Mouse (Mus musculus) layer of hippocampus, postnatal 25 days (tissue): ENCODE results near the gene Snx8. TPM values are rescaled to one million over a fixed set of nuclear protein-coding genes. Genes with fewer than 3 reads are reported as not detected.

Source experiments
- DNase-seq, 2 experiments: peaks; one replicate each; pipeline ENCODE4 v3.0.0; 2022; ENCODE audit warnings: mixed read lengths in 2 of 2, low spot score in 1 of 2; ENCODE audit errors: extremely low spot score in 1 of 2
- total RNA-seq, 2 experiments: library from RNA; stranded (reverse); gene quantifications; 2 replicates each; pipeline ENCODE4 v1.2.3; 2021

Gene Snx8
- 10 to 100 TPM; 11.9 to 13.1 TPM for total RNA-seq

GRCm38 (mm10) chr5:140388588-140389576 lies at the start of gene Snx8:
Snx8 (minus strand) TSS chr5:140389262.
- peak; percentile 61 to 74 for DNase-seq

- DNase-seq, result no peak
Observed at GRCm38 (mm10) chr5:140425016-140425783, 36.1 kb upstream of the Snx8 start.

GRCm38 (mm10) chr5:140420616-140421015 lies 31.6 kb upstream of the Snx8 start:
- no peak for DNase-seq

DNA sequence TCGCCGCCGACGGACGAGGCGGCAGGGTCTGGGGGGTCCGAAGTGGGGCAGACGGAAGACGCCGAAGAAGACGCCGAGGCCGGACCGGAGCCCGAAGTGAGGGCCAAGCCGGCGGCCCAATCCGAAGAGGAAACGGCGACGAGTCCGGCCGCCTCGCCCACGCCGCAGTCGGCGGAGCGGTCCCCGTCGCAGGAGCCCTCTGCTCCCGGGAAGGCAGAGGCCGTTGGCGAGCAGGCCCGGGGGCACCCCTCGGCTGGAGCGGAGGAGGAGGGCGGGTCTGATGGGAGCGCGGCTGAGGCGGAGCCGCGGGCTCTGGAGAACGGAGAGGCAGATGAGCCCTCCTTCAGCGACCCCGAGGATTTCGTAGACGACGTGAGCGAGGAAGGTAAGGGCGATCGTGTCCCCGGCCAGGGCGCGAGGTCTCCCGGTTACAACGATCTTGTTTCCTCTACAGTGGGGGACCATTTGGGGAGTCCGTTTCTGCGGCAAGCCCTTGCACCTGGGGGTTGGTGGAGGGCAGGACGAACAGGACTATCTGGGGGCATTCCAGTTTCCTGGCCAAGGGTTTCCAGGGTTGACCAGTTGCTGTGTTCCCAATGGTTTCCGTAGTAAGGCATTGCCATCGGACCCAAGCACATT lies 30.5 kb upstream of the Snx8 start:
- no peak for DNase-seq

DNA sequence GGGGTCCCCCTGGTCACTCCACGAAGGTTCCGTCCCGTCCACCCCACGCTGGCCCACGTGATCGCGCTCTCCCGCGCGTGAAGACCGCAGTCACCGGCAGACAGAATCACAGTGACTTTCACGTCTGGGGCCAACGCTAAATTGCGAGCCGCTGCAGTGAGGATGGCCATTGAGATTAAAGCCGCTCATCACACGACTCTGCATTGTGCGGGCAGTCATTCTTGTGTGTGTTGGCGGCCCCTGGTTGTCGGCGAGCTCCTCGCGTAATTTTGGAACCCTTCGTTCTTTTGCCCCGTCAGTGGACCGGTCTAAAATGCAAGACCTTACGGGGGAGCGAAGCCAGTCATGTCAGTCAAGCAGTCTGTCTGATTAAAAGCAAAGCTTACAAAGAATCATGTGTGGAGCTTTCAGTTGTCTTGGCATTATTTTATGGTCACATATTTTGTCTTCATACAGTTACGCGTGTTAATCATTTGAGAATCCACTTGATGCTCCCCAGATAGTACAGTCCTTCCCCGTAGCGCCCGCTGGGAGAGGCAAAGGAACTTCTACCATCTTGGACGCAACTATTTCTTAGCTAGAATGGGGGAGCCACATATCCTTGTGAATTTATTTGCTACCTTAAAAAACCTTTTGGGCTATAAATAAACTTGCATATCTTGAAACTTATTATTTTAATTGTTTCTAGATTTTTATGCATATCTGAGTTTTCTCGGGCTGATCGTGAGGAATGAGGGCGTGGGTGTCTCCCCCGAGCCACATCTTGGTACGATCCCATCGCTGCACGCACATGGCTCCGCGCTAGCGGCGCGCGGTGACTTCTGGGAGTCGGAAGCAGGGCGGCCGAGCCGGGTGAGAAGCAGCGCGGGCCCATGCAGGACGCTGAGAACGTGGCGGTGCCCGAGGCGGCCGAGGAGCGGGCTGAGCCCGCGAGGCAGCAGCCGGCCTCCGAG lies 29.7 kb upstream of the Snx8 start, which contains the start of gene Eif3b:
Gene Eif3b (plus strand): TSS at position 840 of the 953 bp plus-strand sequence.
- peak; percentile 80 to 81 for DNase-seq

GRCm38 (mm10) chr5:140418106-140418488 lies 29.0 kb upstream of the Snx8 start:
- no peak for DNase-seq

DNA sequence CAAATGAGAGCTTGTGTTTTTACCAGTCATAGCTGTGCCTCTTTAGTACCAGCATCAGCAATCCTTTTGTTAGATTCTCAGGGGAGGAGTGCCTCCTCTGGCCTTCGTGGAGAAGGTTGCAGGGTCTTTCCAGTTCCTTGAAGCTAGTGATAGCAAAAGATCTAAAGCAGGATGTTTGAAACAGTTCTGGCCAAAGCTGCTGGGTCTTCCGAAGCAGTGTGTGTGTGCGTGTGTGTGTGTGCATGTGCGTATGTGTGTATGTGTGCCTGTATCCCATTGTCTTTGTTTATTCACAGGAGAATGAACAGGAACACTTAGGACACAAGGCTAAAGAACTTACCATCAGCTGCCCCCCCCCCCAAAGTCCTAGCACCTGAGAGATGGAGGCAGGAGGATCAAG lies 25.6 kb upstream of the Snx8 start:
- DNase-seq, result no peak

- peak; percentile 26 to 80 for DNase-seq
Observed at GRCm38 (mm10) chr5:140411339-140411738, 22.3 kb upstream of the Snx8 start.

- no peak for DNase-seq
Observed at GRCm38 (mm10) chr5:140408801-140409200, 19.7 kb upstream of the Snx8 start.

GRCm38 (mm10) chr5:140406666-140407065 lies 17.6 kb upstream of the Snx8 start:
- DNase-seq, result no peak

DNA sequence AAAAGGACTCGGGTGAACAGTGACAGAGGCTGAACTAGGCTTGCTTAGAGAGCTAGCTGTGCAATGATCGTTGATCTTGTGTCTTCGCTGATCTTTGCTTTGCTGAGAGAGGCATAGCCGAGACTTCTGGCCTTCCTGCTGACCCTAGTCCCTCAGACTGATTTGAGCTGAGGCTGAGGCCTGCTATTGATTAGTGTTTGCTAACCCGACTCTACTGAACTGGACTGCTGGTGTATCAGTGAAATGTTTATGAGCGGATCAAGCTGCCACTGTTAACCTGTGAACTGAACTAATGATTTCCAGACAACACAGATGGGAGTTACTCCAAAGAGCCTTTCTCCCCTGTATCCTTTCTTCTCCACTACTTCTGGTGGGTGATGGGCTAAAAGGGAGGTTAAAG lies 16.1 kb upstream of the Snx8 start:
- DNase-seq, result no peak

DNA sequence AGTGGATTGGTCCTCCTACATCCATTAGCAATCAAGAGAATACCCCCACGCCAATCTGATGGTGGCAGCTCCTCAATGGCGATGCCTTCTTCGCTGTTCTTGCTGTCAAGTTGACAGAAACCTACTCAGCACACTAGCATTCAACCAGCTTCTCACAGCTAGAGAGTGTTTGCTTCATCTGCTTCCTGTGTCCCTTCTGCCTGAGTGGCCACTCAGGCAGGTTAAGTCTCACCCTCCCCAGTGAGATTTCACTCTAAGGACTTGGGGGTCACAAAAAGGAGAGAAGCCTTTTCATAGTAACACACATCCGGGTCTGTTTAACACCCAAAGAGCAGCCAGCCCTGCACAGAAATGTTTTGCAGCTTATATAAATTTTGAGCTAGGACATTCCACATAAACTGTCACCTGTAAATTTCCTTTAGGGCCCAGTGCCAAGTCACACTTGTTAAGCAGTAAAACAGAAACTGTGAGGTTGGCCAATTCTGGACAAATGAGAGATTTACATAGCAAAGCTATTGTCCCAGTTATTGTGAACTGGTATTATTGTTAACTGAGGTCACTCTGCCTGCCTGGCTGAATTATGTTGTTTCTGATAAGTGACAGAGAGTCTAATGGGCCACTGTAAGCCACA lies 13.7 kb upstream of the Snx8 start:
- no peak for DNase-seq

DNA sequence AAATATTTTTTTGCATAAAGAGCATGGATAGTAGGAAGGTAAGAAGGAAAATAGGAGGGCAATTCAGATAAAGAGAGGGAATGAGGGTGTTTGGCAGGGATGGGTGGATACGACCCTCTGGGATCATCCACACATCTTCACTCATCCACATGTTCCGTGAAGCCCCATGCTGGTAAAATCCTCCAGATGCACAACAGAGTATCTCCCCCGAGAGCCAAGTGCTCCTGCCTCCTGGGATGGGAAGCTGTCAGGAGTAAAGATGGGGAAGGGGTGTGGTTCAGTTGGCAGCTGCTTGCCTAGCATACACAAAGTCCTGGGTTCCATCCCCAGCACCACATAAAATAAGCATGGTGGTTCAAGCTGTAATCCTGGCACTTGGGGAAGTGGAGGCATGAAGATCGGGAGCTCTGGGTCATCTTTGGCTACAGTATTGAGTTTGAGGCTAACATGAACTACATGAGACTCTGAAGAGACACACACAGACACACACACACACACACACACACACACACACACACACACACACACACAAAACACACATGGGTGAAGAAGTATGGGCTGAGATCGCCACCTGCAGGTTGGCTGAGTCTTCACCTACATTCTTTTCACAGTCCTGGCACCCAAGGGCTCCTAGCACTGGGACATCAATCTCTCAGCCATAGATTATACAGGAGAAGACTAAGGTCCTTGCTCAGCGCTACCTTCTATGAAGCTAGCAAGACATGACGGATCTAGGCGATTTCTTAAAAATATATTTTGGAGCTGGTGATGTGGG lies 7.3 kb upstream of the Snx8 start:
- DNase-seq, result no peak

GRCm38 (mm10) chr5:140392701-140393100 lies 3.6 kb upstream of the Snx8 start:
- DNase-seq, result no peak

GRCm38 (mm10) chr5:140391981-140392380 lies 2.9 kb upstream of the Snx8 start:
- no peak for DNase-seq

DNA sequence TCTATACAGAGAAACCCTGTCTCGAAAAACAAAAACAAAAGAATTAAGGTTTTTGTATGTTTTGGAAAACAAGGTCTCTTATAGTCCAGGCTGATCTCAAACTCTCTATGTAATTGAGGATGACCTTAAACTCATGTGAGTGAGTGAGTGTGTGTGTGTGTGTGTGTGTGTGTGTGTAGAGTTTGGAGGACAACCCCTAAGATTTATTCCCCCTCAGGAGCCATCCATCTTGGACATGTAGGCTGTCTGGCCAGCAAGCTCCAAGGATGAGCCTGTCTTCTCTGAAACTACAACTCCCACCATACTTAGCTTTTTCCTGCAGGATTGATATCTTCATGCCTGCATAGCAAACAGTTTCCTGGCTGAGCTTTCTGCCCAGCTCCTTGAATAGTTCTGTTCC lies 2.4 kb upstream of the Snx8 start:
- no peak for DNase-seq

- no peak for DNase-seq
Observed at GRCm38 (mm10) chr5:140389647-140390046, 585 bp upstream of the Snx8 start.

DNA sequence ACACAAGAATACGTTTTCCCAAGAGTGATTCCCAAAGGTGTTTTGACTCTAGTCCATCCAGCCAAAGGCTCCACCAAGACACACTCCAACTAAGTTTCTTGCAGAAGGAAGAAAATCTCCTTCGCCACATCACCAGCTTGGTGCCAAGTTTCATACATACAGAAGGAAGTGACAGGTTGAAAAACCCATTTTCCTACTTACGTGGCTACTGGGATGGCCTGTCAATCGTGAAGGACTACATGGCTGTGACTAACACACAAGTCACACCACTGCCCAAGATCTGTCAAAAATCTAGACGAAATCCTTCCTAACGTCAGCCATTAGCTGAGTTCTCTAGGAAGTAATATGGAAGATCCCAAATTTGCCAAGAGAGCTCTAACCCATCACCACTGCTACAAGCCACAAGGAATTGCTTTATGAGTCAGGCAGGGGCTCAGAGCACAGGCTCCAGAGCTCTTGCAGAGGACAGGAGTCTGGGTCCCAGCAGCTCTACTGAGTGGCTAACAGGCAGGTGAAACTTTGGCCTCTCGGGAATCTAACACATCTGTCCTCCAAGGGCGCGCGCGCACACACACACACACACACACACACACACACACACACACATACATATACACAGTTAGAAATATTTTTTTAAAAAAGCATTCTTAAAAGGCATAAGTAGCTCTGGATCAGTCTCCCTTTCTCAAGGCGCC lies 1.1 kb downstream of the Snx8 start:
- DNase-seq, result no peak
